Mouse (Mus musculus) kidney, postnatal 4 days (tissue): ENCODE results near the gene Inhbb.

ENCODE experiments used
- DNase-seq, 2 experiments: peaks; one replicate each; pipeline ENCODE4 v3.0.0; 2021; ENCODE audit warnings: mixed read lengths in 2 of 2

Gene Inhbb

GRCm38 (mm10) chr1:119419151-119420105 lies 2.6 kb downstream of the Inhbb start:
- peak in 1 of 2 experiments; percentile 15 for DNase-seq

GRCm38 (mm10) chr1:119417991-119418390 lies 4.1 kb downstream of the Inhbb start:
- peak in 1 of 2 experiments; percentile 7 for DNase-seq

GRCm38 (mm10) chr1:119417542-119417941 lies 4.5 kb downstream of the Inhbb start:
- DNase-seq: no peak

GRCm38 (mm10) chr1:119416610-119417009 lies 5.4 kb downstream of the Inhbb start:
- DNase-seq: no peak

GRCm38 (mm10) chr1:119416177-119416576 lies 5.9 kb downstream of the Inhbb start:
- DNase-seq: no peak

GRCm38 (mm10) chr1:119415151-119415550 lies 6.9 kb downstream of the Inhbb start:
- no peak for DNase-seq

- DNase-seq: no peak
These were observed 11.4 kb downstream of the Inhbb start for GRCm38 (mm10) chr1:119410661-119411060.

- DNase-seq: peak in 1 of 2 experiments; percentile 21
These were observed 12.4 kb downstream of the Inhbb start for GRCm38 (mm10) chr1:119409599-119410168.

- peak in 1 of 2 experiments; percentile 25 for DNase-seq
These were observed 12.9 kb downstream of the Inhbb start for GRCm38 (mm10) chr1:119409106-119409505.

- peak; percentile 33 to 59 for DNase-seq
These were observed 14.2 kb downstream of the Inhbb start for GRCm38 (mm10) chr1:119407691-119408315.

- peak in 1 of 2 experiments; percentile 18 for DNase-seq
These were observed 17.2 kb downstream of the Inhbb start for GRCm38 (mm10) chr1:119404798-119405197.

- no peak for DNase-seq
These were observed 17.7 kb downstream of the Inhbb start for GRCm38 (mm10) chr1:119404341-119404740.

GRCm38 (mm10) chr1:119401249-119401648 lies 20.8 kb downstream of the Inhbb start:
- no peak for DNase-seq

- no peak for DNase-seq
These were observed 23.4 kb downstream of the Inhbb start for GRCm38 (mm10) chr1:119398640-119399039.

- DNase-seq: no peak
These were observed 24.2 kb downstream of the Inhbb start for GRCm38 (mm10) chr1:119397839-119398238.

- peak in 1 of 2 experiments; percentile 22 for DNase-seq
These were observed 30.7 kb downstream of the Inhbb start for GRCm38 (mm10) chr1:119391311-119391710.

GRCm38 (mm10) chr1:119390676-119391075 lies 31.4 kb downstream of the Inhbb start:
- DNase-seq: no peak

- DNase-seq: no peak
These were observed 32.1 kb downstream of the Inhbb start for GRCm38 (mm10) chr1:119389771-119390500.

- peak; percentile 53 to 65 for DNase-seq
These were observed 33.2 kb downstream of the Inhbb start for GRCm38 (mm10) chr1:119388664-119389396.

GRCm38 (mm10) chr1:119386306-119386705 lies 35.7 kb downstream of the Inhbb start:
- no peak for DNase-seq

- peak in 1 of 2 experiments; percentile 15 for DNase-seq
These were observed 38.1 kb downstream of the Inhbb start for GRCm38 (mm10) chr1:119383916-119384315.

- DNase-seq: no peak
These were observed 41.4 kb downstream of the Inhbb start for GRCm38 (mm10) chr1:119380609-119381008.
